Mouse (Mus musculus) MEL (cell line): ENCODE results near the gene Ffar2. TPM values are rescaled to one million over a fixed set of nuclear protein-coding genes. Genes with fewer than 3 reads are reported as not detected.

Experiments
- DNase-seq: peaks from one replicate; pipeline ENCODE4 v3.0.0; 2011; ENCODE audit warnings: low read depth, low spot score
- H3K27ac ChIP-seq: 2 replicates; pipeline ENCODE4 v1.5.1; 2012; ENCODE audit warnings: low read depth, mild to moderate bottlenecking, control low read depth, low read length, moderate library complexity; ENCODE audit not compliant: control insufficient read depth
- H3K27me3 ChIP-seq, 2 experiments: fragments of 150-350 bp in 1 of 2; sonication (generic) in 1 of 2; 2 replicates each; pipeline ENCODE4 v1.6.1; 2012; ENCODE audit warnings: low read length in 2 of 2, mild to moderate bottlenecking in 2 of 2, improper control_type of control experiment in 1 of 2, moderate library complexity in 1 of 2; ENCODE audit not compliant: insufficient read depth in 2 of 2, control insufficient read depth in 1 of 2
- H3K36me3 ChIP-seq, 2 experiments: 2 replicates each; pipeline ENCODE4 v1.6.1; 2012 to 2014; ENCODE audit warnings: low read length in 2 of 2, improper control_type of control experiment in 1 of 2, inconsistent platforms in 1 of 2, mild to moderate bottlenecking in 1 of 2; ENCODE audit not compliant: insufficient read depth in 2 of 2, control insufficient read depth in 1 of 2
- H3K4me1 ChIP-seq, 2 experiments: fragments of 150-350 bp in 1 of 2; sonication (generic) in 1 of 2; 2 replicates each; pipeline ENCODE4 v1.6.1; 2012; ENCODE audit warnings: low read length in 2 of 2, improper control_type of control experiment in 1 of 2, mild to moderate bottlenecking in 1 of 2; ENCODE audit not compliant: insufficient read depth in 2 of 2, control insufficient read depth in 1 of 2
- H3K4me3 ChIP-seq, 2 experiments: fragments of 150-350 bp in 1 of 2; sonication (generic) in 1 of 2; 2 replicates each; pipeline ENCODE4 v1.5.1; 2012; ENCODE audit warnings: low read depth in 2 of 2, low read length in 2 of 2, mild to moderate bottlenecking in 2 of 2, moderate library complexity in 2 of 2, control low read depth in 1 of 2, improper control_type of control experiment in 1 of 2; ENCODE audit not compliant: control insufficient read depth in 1 of 2, insufficient read depth in 1 of 2
- H3K79me2 ChIP-seq: 2 replicates; pipeline ENCODE4 v1.6.1; 2012; ENCODE audit warnings: mild to moderate bottlenecking, low read length, moderate library complexity; ENCODE audit not compliant: control insufficient read depth, poor library complexity, insufficient read depth
- H3K9ac ChIP-seq: 2 replicates; pipeline ENCODE4 v1.6.1; 2012; ENCODE audit warnings: low read depth, mild to moderate bottlenecking, control low read depth, low read length, moderate library complexity; ENCODE audit not compliant: control insufficient read depth, poor library complexity, severe bottlenecking
- H3K9me3 ChIP-seq: fragments of 150-350 bp; sonication (generic); replicated peaks from 2 replicates; pipeline ENCODE4 v1.6.1; 2012; ENCODE audit warnings: mild to moderate bottlenecking, low read length, improper control_type of control experiment, moderate library complexity; ENCODE audit not compliant: insufficient read depth
- BHLHE40 ChIP-seq: IDR thresholded peaks from 2 replicates; pipeline ENCODE4 v1.6.1; 2012; ENCODE audit warnings: low read depth, mild to moderate bottlenecking, inconsistent platforms, low read length, improper control_type of control experiment, borderline replicate concordance
- CHD1 ChIP-seq: IDR thresholded peaks from 2 replicates; pipeline ENCODE4 v1.6.1; 2012; ENCODE audit warnings: low read depth, mild to moderate bottlenecking, inconsistent platforms, low read length, improper control_type of control experiment
- CHD2 ChIP-seq: IDR thresholded peaks from 2 replicates; pipeline ENCODE4 v1.6.1; 2011; ENCODE audit warnings: low read length, improper control_type of control experiment
- CTCF ChIP-seq, 3 experiments: IDR thresholded peaks in 2 of 3; conservative IDR thresholded peaks in 1 of 3; 2 replicates each; pipeline ENCODE4 v1.5.1; 2011 to 2012; ENCODE audit warnings: low read length in 3 of 3, low read depth in 2 of 3, mild to moderate bottlenecking in 2 of 3, improper control_type of control experiment in 1 of 3, inconsistent platforms in 1 of 3, mixed read lengths in 1 of 3, moderate library complexity in 1 of 3; ENCODE audit not compliant: control insufficient read depth in 1 of 3, insufficient read depth in 1 of 3, poor library complexity in 1 of 3, severe bottlenecking in 1 of 3
- E2F4 ChIP-seq: IDR thresholded peaks from 2 replicates; pipeline ENCODE4 v1.6.1; 2011; ENCODE audit warnings: low read depth, low read length, improper control_type of control experiment, borderline replicate concordance
- ETS1 ChIP-seq: IDR thresholded peaks from 2 replicates; pipeline ENCODE4 v1.6.1; 2012; ENCODE audit warnings: low read depth, mild to moderate bottlenecking, inconsistent platforms, low read length, improper control_type of control experiment, moderate library complexity
- GABPA ChIP-seq: IDR thresholded peaks from 2 replicates; pipeline ENCODE4 v1.6.1; 2012; ENCODE audit warnings: low read depth, mild to moderate bottlenecking, inconsistent platforms, low read length, improper control_type of control experiment, moderate library complexity
- GATA1 ChIP-seq: IDR thresholded peaks from 2 replicates; pipeline ENCODE4 v1.6.1; 2011; ENCODE audit warnings: low read depth, low read length, improper control_type of control experiment
- HCFC1 ChIP-seq: IDR thresholded peaks from 2 replicates; pipeline ENCODE4 v1.6.1; 2012; ENCODE audit warnings: low read depth, mild to moderate bottlenecking, inconsistent platforms, low read length, improper control_type of control experiment, moderate library complexity
- JUND ChIP-seq: IDR thresholded peaks from 2 replicates; pipeline ENCODE4 v1.6.1; 2011; ENCODE audit warnings: low read depth, mild to moderate bottlenecking, improper control_type of control experiment, low read length
- MAFK ChIP-seq: IDR thresholded peaks from 2 replicates; pipeline ENCODE4 v1.6.1; 2011; ENCODE audit warnings: low read depth, mild to moderate bottlenecking, low read length, improper control_type of control experiment, borderline replicate concordance
- MAX ChIP-seq: IDR thresholded peaks from 2 replicates; pipeline ENCODE4 v1.6.1; 2011; ENCODE audit warnings: low read length, improper control_type of control experiment
- MEF2A ChIP-seq: IDR thresholded peaks from 2 replicates; pipeline ENCODE4 v1.6.1; 2014; ENCODE audit warnings: low read depth, mild to moderate bottlenecking, inconsistent platforms, low read length, improper control_type of control experiment; ENCODE audit not compliant: poor library complexity, insufficient replicate concordance, severe bottlenecking; ENCODE audit errors: extremely low read depth
- MXI1 ChIP-seq: IDR thresholded peaks from 2 replicates; pipeline ENCODE4 v1.6.1; 2011; ENCODE audit warnings: mild to moderate bottlenecking, low read depth, low read length, improper control_type of control experiment
- MYC ChIP-seq: IDR thresholded peaks from 2 replicates; pipeline ENCODE4 v1.6.1; 2011; ENCODE audit warnings: low read depth, mild to moderate bottlenecking, low read length, improper control_type of control experiment, moderate library complexity
- NRF1 ChIP-seq: IDR thresholded peaks from 2 replicates; pipeline ENCODE4 v1.6.1; 2014; ENCODE audit warnings: low read depth, mild to moderate bottlenecking, inconsistent platforms, low read length, improper control_type of control experiment, moderate library complexity; ENCODE audit not compliant: poor library complexity, insufficient read depth, severe bottlenecking
- POLR2AphosphoS2 ChIP-seq: IDR thresholded peaks from 2 replicates; pipeline ENCODE4 v1.6.1; 2011; ENCODE audit warnings: low read length, improper control_type of control experiment
- POLR2AphosphoS5 ChIP-seq: IDR thresholded peaks from 2 replicates; pipeline ENCODE4 v1.6.1; 2012; ENCODE audit warnings: low read depth, borderline replicate concordance, mild to moderate bottlenecking, inconsistent platforms, low read length, moderate library complexity, mixed read lengths
- RAD21 ChIP-seq: IDR thresholded peaks from 2 replicates; pipeline ENCODE4 v1.6.1; 2011; ENCODE audit warnings: mild to moderate bottlenecking, low read depth, low read length, improper control_type of control experiment
- RCOR1 ChIP-seq: IDR thresholded peaks from 2 replicates; pipeline ENCODE4 v1.6.1; 2012; ENCODE audit warnings: low read depth, mild to moderate bottlenecking, inconsistent platforms, low read length, improper control_type of control experiment
- SIN3A ChIP-seq: IDR thresholded peaks from 2 replicates; pipeline ENCODE4 v1.6.1; 2012; ENCODE audit warnings: low read length, improper control_type of control experiment, inconsistent platforms
- SMC3 ChIP-seq: IDR thresholded peaks from 2 replicates; pipeline ENCODE4 v1.6.1; 2011; ENCODE audit warnings: low read depth, low read length, improper control_type of control experiment
- TBP ChIP-seq: IDR thresholded peaks from 2 replicates; pipeline ENCODE4 v1.8.0; 2011; ENCODE audit warnings: low read depth, low read length, improper control_type of control experiment
- TCF12 ChIP-seq: IDR thresholded peaks from 2 replicates; pipeline ENCODE4 v1.6.1; 2014; ENCODE audit warnings: low read depth, mild to moderate bottlenecking, inconsistent platforms, low read length, improper control_type of control experiment, moderate library complexity
- UBTF ChIP-seq: IDR thresholded peaks from 2 replicates; pipeline ENCODE4 v1.6.1; 2012; ENCODE audit warnings: low read depth, mild to moderate bottlenecking, inconsistent platforms, low read length, improper control_type of control experiment, moderate library complexity, borderline replicate concordance; ENCODE audit not compliant: insufficient read depth
- ZC3H11A ChIP-seq: IDR thresholded peaks from 2 replicates; pipeline ENCODE4 v1.6.1; 2012; ENCODE audit warnings: low read depth, mild to moderate bottlenecking, inconsistent platforms, low read length, improper control_type of control experiment
- polyA plus RNA-seq, 2 experiments: library from polyadenylated mRNA; stranded (reverse) in 1 of 2; unstranded in 1 of 2; fragments of >175 nt in 1 of 2; fragments of >200 nt in 1 of 2; gene quantifications; 2 replicates each; pipeline versions ENCODE4 v1.2.1 to v1.2.4; 2012; ENCODE audit warnings: low replicate concordance in 2 of 2, low read depth in 1 of 2; ENCODE audit not compliant: insufficient read length in 2 of 2, insufficient read depth in 1 of 2, missing spikeins in 1 of 2
- total RNA-seq: library from RNA; depleted of rRNA; stranded (reverse); fragments of 300-350 nt; gene quantifications from 2 replicates; pipeline ENCODE4 v1.2.3, GENCODE M21; 2012

Ffar2 gene
- total and polyA plus RNA-seq, 3 experiments = 0.04 TPM; not detected in 2

- Histone ChIP-seq H3K4me3 (no peak overlapping the region), H3K9ac (no peak overlapping the region), H3K9me3 (no peaks in the 10 kb centered on the region), H3K27ac (no peak overlapping the region), H3K36me3 (no peaks in the 10 kb centered on the region), H3K27me3 (no peaks in the 10 kb centered on the region; a peak in 2 of 4 replicates), H3K79me2 (no peaks in the 10 kb centered on the region), H3K4me1 (no peaks in the 10 kb centered on the region)
- peak; percentile 67 for DNase-seq
- no peak for TF ChIP-seq POLR2AphosphoS5
- no peak for TF ChIP-seq GABPA
- no peak for TF ChIP-seq UBTF
- TF ChIP-seq RAD21 = peak; percentile 79
- TF ChIP-seq CHD1 = no peak
- TF ChIP-seq HCFC1 = no peak
- no peak for TF ChIP-seq JUND
- no peak for TF ChIP-seq MYC
- no peak for TF ChIP-seq MAFK
- no peak for TF ChIP-seq SIN3A
- TF ChIP-seq TBP = no peak
- TF ChIP-seq GATA1 = no peak
- no peak for TF ChIP-seq POLR2AphosphoS2
- TF ChIP-seq E2F4 = no peak
- TF ChIP-seq MXI1 = no peak
- TF ChIP-seq TCF12 = no peak
- no peak for TF ChIP-seq CHD2
- TF ChIP-seq SMC3 = peak; percentile 90
- no peak for TF ChIP-seq RCOR1
- TF ChIP-seq NRF1 = no peak
- no peak for TF ChIP-seq ETS1
- TF ChIP-seq MAX = no peak
- TF ChIP-seq ZC3H11A = peak; percentile 90
- peak; percentile 56 to 82 (median 73) for TF ChIP-seq CTCF (IDR thresholded peaks at IDR 0.05 in 2 of 3, conservative IDR thresholded peaks at IDR 0.05 in 1 of 3; ENCODE audit: control insufficient read depth in 1 of 3, insufficient read depth in 1 of 3, low read depth in 2 of 3, low read length in 3 of 3, poor library complexity in 1 of 3, severe bottlenecking in 1 of 3)
- no peak for TF ChIP-seq MEF2A
- no peak for TF ChIP-seq BHLHE40
These were observed 13.3 kb downstream of the Ffar2 start for GRCm38 (mm10) chr7:30810319-30810718.
